Mouse (Mus musculus) megakaryocyte-erythroid progenitor cell, adult 5-6 weeks (primary cell): ENCODE data around the gene Ociad1. TPM values are rescaled to one million over a fixed set of nuclear protein-coding genes. Genes with fewer than 3 reads are reported as not detected.
"Not testable (repeated sequence)": the region's sequence is repeated elsewhere in the genome, so short reads cannot be mapped to it uniquely, and the experiment has no call there.

Source experiments
- ATAC-seq: replicated peaks from 2 replicates; pipeline ENCODE4 v1.8.0; 2016; ENCODE audit warnings: mild to moderate bottlenecking, inconsistent platforms; ENCODE audit not compliant: severe bottlenecking, poor library complexity, low FRiP score, low TSS enrichment
- total RNA-seq, 2 experiments: library from RNA; stranded (forward) in 1 of 2; stranded (reverse) in 1 of 2; fragments of 200-1000, 215-1000 nt in 1 of 2; fragments of >200 nt in 1 of 2; fragmentation: Nextera tagmentation in 1 of 2; gene quantifications; 2 replicates each; pipeline ENCODE4 v1.2.3; 2014 to 2017

Gene Ociad1
- total RNA-seq, 2 experiments from 2014 or later = 192 to 270 TPM

DNA sequence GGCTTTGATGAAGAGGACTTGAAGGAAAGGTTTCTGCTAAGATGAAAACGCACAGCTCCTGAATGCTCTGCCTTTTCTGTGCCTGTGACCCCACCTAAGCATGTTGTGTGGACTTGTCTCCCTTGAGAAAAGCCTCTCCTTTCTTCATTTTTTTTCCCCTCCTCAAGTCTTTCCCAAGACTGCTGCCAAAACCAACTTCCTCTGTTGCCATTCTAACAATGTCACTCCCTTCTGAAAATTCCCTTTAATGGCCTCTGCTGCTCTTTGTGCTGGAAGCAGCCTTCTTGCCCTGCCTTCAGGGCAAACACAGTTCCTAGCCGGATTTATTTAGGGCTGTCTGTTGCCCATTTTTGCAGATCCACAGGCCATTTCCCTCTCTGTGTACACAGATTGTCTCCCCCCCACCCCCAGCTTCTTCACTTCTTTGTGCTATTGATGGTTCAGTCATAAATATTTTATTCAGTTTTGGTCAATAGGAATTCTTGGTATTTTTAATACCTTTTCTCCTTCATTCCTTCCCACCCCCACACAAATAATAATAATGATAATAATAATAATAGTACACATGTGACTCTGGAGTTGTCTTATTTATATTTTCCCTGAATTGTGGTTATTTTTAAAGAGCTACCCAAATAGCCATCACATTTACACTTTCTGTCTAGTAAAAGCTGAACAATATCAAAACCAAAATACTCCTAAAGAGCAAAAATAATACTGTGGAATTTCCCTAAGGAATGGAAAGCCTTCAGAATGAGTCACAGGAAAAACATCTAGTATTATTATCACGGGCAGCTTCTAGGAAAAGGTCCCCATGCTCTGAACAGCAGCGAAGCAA lies 12.6 kb upstream of the Ociad1 start:
- no peak for ATAC-seq

DNA sequence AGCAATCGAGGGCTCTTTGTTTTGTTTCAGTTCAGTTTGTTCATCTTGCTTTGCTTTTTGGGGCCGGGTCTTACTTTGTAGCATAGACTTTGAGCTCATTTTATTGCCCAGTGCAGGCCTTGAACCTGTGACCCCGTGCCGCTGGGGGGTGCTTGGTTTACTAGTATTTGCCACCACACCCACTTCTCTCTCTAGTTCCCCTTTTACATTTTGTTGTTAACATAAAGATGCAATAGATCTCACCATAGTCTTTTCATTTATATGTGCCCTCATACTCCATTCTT lies 12.1 kb upstream of the Ociad1 start:
- ATAC-seq = no peak

DNA sequence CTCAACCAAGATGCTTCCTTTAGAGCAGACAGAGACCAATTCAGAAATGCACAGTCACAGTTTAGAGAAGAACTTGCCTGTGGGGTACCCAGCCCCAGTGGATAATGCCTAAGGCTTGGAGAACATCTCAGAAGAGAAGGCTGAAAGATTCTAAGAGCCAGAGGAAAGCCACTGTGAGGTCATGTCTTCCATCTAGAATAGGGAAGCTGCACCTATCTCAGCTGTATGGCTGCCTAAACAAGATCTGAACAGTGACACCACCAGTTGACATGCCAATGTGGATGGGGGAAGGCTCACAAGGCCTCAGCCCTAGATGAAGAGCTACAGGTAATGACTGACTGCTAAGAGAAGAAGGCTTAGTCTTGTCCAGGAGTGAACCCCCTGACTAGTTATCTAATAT lies 8.5 kb upstream of the Ociad1 start:
- no peak for ATAC-seq

DNA sequence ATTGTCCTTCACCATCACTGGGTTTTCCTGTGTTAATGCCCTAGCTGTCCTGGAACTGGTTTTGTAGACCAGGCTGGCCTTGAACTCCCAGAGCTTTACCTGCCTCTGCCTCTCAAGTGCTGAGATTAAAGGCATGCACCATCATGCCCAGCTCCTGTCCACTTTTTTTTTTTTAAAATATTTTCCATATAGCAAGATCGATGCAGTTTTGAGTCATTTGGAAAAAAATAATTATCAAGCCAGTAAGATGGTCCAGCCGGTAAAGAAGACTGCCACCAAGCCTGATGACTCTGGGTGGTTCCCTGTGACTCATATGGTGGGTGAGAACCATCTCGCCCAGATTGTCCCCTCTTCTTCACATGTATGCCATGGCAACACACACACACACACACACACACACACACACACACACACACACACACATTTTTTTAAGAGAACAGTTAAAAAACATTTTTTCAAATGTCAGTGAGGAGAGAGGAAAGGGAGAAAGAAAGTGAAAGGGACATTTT lies 7.1 kb upstream of the Ociad1 start:
- ATAC-seq = no peak

DNA sequence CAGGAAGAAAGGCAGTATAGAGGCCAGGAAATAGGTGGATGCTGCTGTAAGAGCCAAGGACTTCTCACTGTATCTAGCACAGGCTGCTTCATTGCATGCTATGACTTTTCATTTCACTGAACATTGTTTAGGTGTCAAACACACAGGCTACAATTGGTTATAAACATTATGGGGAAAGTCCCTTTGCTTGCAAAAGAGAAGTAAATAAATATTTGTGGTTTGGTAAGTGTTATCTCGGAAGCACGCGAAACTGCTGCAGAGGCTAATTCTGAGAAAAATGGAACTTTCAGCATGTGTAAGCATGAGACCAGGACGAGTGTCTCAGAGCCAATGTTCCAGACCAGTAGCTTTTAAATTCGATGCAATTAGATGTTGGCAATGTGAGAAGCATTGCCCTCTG lies 6.0 kb upstream of the Ociad1 start:
- ATAC-seq = no peak

DNA sequence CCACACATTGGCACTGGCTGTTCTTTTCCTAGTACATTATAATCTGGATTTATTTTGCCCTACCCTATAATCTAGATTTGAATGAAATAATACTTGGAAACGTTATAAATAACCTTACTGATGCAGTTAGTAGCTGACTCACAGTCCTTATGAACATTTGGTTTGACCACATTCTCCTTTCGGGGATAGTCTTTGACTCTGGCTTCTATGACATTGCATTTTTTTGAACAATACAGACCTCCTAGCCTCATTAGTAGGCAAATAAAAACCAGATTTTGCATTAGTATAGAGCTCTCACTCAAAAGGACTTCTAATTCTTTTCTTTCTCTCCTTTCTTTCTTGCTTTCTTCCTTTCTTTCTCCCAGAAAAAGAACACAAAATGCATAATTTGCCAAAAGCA lies 2.7 kb upstream of the Ociad1 start:
- ATAC-seq = no peak

DNA sequence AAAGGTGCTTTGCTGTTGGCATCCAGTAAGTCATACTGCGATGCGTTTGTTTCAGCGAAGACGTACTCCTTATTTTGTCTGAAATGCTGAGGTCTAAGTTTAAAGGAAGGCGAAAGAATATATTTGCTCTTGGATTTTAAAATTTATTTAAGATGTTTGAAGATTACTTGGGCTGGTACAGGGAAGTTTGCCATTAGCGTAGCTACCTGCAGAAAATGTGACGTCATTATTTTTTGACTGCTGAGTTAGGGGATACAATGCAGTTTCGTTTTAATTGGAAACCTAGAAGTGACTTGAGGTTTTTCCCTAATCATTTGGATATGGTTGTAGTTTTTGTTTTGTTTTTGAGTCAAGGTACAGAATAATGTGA lies 859 bp downstream of the Ociad1 start:
- ATAC-seq = no peak

DNA sequence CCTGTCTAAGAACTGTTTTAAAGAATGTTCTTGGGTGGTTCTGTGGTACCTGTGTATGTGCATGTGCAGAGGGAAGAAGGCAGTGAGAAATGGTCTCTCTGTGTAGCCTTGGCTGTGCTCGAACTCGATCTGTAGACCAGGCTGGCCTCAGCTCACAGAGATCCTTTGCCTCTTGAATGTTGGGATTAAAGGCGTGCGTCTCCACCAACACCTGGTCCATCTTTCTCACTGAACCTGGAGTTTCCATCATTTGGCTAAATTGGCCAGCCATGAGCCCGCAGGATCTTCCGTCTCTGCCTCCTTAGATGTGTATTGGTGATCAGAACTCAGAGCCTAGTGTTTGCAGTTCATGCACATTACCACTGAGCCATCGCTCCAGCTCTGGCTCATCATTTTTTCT lies 2.4 kb downstream of the Ociad1 start:
- ATAC-seq = no peak

DNA sequence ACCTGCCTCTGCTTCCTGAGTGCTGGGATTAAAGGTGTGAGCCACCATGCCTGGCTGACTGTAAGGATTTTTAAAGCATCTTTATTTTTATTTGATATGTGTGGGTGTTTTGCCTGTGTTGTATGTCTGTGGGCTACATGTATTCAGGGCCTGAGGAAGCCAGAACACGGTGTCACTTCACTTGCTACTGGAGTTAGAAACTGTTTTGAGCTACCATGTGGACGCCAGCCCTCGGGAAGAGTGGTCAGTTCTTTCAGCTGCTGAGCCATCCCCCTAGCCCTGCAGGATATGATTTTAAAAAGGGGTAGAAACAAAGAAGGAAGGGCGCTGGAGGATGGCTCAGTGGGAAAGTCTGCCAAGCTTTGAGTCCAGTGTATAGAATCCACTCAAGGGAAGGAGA lies 3.3 kb downstream of the Ociad1 start:
- no peak for ATAC-seq

DNA sequence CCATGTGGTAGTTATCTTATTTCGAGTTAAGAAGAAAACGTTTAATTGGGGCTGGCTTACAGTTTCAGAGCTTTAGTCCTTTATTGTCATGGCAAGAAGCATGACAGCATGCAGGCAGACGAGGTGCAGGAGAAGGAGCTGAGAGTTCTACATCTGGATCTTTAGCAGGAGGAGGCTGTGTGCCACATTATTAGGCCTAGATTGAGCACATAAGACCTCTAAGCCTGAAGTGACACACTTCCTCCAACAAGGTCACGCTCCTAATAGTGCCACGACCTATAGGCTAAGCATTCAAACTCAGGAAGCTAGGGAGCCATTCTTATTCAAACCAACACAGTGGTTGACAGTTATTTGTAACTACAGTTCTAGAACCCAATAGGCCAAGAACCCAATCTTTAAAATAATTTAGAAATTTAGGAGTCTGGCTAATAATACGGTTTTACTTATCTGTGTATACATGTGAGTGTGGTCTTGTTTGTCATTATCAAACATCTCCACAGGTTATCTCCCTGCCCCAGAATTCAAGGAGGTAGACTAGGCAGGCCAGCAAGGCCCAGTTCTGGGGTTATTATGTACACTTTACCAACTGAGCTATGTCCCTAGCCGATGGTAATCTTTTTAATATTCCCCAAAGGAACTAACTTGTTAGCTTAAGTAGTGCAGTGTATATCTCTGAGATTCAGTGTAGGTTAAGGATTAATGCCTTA lies 9.2 kb downstream of the Ociad1 start:
- ATAC-seq = peak; percentile 70

DNA sequence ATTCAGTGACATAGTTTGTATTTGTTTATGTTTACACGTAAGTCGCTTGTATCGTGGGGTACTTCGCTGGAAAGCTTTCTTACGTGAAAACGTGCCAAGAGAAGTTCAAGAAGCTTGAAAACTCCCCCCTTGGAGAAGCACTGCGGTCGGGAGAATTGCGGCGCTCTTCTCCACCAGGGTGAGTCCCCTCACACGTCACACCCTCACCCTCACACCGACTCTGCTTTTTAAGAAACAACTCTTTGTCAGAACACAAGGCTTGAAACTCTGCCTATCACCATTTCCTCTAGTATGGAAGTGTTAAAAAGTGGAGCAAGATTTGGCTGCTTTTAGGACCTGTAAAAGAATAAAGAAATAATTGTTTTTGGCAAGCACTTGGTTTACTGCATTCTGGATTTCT lies 11.9 kb downstream of the Ociad1 start:
- no peak for ATAC-seq

DNA sequence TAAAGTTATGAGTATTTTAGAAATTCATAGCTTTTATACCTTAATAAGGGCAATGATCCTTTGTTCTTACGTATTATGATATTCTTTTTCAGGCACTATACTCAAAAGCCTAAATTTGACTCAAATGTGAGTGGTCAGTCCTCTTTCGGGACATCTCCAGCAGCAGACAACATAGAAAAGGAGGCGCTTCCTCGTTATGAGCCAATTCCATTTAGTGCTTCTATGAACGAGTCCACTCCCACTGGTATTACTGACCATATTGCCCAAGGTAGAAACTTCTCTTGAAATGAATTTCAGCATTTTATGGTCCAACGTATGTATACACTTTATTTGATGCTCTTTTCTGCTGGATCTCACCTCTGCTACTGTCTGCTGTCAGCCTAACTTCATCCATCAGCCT lies 13.9 kb downstream of the Ociad1 start:
- no peak for ATAC-seq

DNA sequence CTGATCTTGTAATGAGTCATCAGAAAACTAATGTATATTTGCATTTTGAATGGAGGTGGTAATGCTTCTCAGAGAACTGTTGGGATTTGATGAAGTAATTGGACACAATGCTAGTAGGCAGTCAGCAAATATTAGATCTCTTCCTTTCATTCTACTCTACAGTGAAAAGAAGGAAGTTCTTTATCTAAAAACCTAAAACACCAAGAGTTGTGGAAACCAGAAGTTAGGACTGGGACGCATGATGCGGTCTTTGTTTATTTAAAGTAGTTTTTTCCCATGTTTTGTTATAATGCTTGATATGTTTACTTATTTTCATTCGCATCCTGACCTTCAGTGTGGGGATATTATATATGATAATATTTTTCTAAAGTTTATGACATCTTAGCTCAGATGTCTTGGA lies 14.7 kb downstream of the Ociad1 start:
- no peak for ATAC-seq

DNA sequence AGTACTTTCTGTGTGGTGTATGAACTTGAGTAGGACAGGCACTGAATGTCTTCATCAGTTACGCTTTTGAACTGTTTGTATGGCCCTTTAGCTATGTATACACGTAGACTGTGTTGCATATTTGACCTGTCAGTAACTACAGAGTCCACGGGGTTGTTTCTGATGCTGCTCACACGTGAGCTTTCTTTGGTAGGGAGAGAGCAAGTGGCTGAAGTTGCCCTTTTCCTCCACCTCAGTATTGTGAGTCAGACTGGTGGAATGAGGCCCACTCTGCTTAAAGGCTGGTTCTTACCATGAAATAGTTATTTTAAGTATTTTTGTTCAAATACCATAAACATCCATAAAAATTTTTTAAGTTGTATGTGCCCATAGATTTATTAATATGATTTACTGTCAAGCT lies 16.9 kb downstream of the Ociad1 start:
- ATAC-seq = no peak

DNA sequence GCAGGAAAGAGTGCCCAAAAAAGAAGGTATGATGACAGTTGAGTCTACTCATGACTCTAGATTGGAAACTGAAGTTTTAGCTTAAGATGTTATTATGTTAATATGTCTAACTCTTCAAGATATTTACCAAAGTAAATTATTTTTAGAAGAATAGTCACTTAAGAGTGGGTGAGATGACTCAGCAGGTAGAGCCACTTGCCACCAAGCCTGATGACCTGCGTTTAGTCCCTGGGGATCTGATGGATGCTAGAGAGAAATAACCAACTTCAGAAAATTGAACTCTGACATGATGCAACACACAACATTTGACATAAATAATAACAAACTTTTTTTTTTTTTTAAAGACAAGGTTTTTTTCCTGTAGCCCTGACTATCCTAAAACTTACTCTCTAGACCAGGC lies 17.8 kb downstream of the Ociad1 start:
- no peak for ATAC-seq

DNA sequence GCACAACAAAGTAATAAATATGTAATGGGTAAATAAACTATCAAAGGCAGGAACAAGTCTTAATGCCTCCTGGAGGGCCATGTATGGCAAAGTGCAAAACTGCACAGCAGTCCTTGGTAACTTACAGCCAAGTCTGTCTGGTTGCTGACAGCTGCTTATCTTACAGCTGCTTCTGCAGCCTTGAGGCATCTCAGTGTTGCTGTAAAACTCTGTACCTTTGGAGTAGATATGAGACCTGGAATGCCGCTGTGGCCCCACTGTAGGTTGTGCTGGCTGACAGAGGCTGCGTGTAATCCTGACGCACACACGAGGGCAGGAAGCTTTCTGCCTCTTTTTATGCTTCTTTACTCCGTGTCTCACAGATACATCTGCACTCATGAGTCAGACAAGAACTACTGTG lies 18.9 kb downstream of the Ociad1 start:
- ATAC-seq = peak; percentile 99

DNA sequence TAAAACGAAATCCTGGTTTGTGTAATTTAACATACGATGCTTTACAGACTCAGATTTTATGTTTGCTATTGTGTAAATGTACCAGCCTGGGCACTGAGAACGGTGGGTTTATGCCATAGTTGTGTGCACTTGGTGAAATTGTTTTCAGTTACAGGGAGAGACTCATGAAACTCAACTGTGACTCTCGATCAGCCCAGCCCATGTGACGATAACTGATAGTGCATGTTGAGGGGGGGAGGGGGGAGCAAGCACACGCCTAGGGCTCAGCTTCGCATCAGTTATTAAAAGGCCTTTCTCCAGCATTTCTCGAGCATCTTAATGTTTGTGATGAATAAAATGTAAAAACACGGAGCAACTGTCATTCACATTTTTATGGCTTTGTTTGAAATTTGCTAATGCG lies 21.0 kb downstream of the Ociad1 start:
- ATAC-seq = peak; percentile 46; the same call in 1 of the 2 replicates

DNA sequence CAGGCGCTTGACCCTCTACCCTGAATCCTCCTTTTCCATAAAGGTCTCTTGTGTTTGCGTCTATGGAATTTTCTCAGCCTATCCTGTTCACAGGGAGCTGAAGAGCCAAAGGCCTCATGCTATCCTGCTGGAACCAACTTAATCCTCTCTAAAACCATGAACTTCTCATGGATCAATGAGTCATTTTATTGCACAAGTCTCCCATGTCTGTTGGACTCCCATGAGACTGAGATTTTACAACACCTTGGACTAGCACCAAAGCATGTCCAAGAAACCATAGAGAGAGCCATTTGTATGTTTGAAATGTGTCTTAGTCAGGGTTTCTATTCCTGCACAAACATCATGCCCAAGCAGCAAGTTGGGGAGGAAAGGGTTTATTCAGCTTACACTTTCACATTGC lies 22.1 kb downstream of the Ociad1 start:
- ATAC-seq = no peak

DNA sequence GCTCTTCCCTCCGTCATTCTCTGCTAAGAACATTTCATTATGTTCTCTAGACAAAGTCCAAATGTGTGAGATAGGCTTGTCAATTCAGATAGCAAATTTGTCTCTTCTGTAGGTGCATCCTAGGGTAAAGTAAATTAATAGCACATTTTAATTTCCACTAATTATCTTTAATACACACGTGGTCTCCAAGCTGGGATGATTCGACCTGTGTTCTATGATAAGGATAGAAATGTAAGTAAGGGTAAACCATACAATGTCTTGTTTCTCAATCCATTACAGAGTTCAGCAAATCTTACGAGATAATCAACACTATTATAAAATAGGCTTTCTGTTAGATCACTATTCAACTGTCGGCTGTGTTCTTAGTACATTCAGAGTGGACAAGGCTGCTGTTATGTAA lies 26.7 kb downstream of the Ociad1 start:
- peak; percentile 60 for ATAC-seq

DNA sequence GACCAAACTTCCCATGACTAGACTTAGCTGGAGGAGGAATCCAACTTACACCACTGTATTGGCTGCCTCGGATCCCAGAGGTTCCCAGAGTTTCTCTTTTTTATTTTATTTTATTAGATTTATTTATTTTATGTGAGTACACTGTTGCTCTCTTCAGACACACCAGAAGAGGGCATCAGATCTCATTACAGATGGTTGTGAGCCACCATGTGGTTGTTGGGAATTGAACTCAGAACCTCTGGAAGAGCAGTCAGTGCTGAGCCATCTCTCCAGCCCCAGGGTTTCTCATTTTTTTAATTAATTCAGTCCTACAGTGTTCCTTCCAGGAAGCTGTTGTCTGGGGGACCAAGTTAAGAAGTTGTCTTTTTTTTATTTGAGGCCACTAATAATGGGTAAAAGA lies 30.1 kb downstream of the Ociad1 start:
- ATAC-seq = not testable (repeated sequence)

DNA sequence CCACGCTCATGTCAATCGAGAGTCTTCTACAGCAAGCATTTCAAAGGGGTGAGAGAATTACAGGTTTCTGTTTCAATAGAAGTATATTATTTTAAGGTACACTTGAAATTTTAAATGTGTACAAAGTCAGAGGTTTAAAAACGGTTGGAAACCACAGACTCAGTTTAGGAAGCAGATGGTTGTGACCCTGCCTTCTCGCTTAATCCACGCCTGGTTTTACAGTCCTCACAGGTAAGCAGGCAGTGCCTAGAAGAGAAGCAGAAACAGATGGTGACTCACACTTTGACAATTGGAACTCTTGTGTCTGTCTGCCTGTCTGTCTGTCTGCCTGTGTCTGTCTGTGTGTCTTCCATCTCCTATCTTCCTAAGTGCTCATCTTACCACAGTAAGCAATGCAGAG lies 31.0 kb downstream of the Ociad1 start:
- ATAC-seq = no peak
